Mouse (Mus musculus): ENCODE measurements around the gene Krtcap3.

DNA sequence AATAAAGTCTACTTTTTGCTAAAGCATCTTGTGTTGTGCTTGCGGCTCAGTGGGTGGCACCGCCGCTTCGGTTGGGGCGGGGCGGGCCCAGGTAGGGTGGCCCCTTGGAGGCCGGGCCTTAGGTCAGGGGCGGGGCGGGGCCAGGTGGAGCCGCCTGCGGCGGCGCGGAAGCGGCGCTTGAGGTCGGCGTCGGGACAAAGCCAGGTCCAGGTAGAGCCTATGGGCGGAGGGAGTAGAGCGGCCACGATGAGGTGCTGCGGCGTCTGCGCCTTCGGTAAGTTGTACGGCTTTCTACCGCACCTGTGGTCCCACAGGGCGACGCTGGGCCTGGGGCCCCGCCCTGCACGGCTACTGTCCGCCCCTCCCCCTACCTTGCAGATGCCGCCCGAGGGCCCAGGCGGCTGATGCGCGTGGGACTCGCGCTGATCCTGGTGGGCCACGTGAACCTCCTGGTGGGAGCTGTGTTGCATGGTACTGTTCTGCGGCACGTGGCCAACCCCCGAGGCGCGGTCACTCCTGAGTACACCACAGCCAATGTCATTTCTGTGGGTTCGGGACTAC is at the start of gene Krtcap3:
- peak; percentile 18 for TF ChIP-seq EP300 (optimal IDR thresholded peaks at IDR 0.05)
- TF ChIP-seq CTCF (IDR thresholded peaks at IDR 0.05; ENCODE audit: low read depth), result peak; percentile 20

Data from stomach, postnatal 0 days (tissue).